Mouse (Mus musculus) hindbrain, postnatal 0 days (tissue): Measurements from ENCODE around the gene Cox4i2. TPM values are rescaled to one million over a fixed set of nuclear protein-coding genes. Genes with fewer than 3 reads are reported as not detected.

Experiments used
- ATAC-seq: fragments of 200-750 bp; cut with Nextera tagmentation; 2 replicates; pipeline ENCODE4 v1.8.0; 2017; ENCODE audit warnings: mild to moderate bottlenecking, moderate TSS enrichment, moderate library complexity
- DNase-seq: peaks from one replicate; pipeline ENCODE4 v3.0.0-alpha.2; 2015; ENCODE audit warnings: low spot score
- H3K27ac ChIP-seq: fragments of 300-500 bp; sonication (generic); 2 replicates; pipeline ENCODE4 v1.5.1; 2014; ENCODE audit warnings: mild to moderate bottlenecking
- H3K27me3 ChIP-seq: fragments of 300-500 bp; sonication (generic); 2 replicates; pipeline ENCODE4 v1.6.1; 2014; ENCODE audit warnings: low read length, mixed read lengths; ENCODE audit not compliant: insufficient read depth
- H3K36me3 ChIP-seq: fragments of 300-500 bp; sonication (generic); 2 replicates; pipeline ENCODE4 v1.6.1; 2014; ENCODE audit warnings: low read length, mixed read lengths; ENCODE audit not compliant: insufficient read depth
- H3K4me1 ChIP-seq: fragments of 300-500 bp; sonication (generic); 2 replicates; pipeline ENCODE4 v1.6.1; 2014; ENCODE audit warnings: antibody characterized with exemption, low read length, mixed read lengths; ENCODE audit not compliant: insufficient read depth
- H3K4me2 ChIP-seq: fragments of 300-500 bp; sonication (generic); 2 replicates; pipeline ENCODE4 v1.6.1; 2014; ENCODE audit warnings: low read depth, mild to moderate bottlenecking, low read length, moderate library complexity, mixed read lengths
- H3K4me3 ChIP-seq: fragments of 300-500 bp; sonication (generic); 2 replicates; pipeline ENCODE4 v1.5.1; 2014; ENCODE audit warnings: low read length
- H3K9ac ChIP-seq: fragments of 300-500 bp; sonication (generic); replicated peaks from 2 replicates; pipeline ENCODE4 v1.6.1; 2014; ENCODE audit warnings: mild to moderate bottlenecking, low read length, moderate library complexity, mixed read lengths
- H3K9me3 ChIP-seq: fragments of 300-500 bp; sonication (generic); 2 replicates; pipeline ENCODE4 v1.6.1; 2016; ENCODE audit warnings: low read length, mixed read lengths
- CTCF ChIP-seq: IDR thresholded peaks from 2 replicates; pipeline ENCODE4 v1.5.1; 2016; ENCODE audit warnings: antibody characterized with exemption, control low read depth, low read depth
- WGBS: fragments of 180-500 bp; shearing (Covaris S2); extraction: QIAGEN DNeasy Blood & Tissue Kit; methylation state at CpG from one replicate; pipeline ENCODE4 v1.1.7; 2014; 5-methylcytosine and 5-hydroxymethylcytosine counted together
- polyA plus RNA-seq: library from polyadenylated mRNA; unstranded; fragments of >200 nt; fragmentation: Nextera tagmentation; extraction: Ambion mirVana; gene quantifications from 2 replicates; pipeline ENCODE4 v1.2.1, GENCODE M21; 2015
- total RNA-seq: library from RNA; depleted of rRNA; stranded (reverse); fragments of >200 nt; gene quantifications from 2 replicates; pipeline ENCODE4 v1.2.3, GENCODE M21; 2014

The Cox4i2 gene
- total and polyA plus RNA-seq, 2 experiments from 2014 or later = 2.1 to 4.8 TPM

DNA sequence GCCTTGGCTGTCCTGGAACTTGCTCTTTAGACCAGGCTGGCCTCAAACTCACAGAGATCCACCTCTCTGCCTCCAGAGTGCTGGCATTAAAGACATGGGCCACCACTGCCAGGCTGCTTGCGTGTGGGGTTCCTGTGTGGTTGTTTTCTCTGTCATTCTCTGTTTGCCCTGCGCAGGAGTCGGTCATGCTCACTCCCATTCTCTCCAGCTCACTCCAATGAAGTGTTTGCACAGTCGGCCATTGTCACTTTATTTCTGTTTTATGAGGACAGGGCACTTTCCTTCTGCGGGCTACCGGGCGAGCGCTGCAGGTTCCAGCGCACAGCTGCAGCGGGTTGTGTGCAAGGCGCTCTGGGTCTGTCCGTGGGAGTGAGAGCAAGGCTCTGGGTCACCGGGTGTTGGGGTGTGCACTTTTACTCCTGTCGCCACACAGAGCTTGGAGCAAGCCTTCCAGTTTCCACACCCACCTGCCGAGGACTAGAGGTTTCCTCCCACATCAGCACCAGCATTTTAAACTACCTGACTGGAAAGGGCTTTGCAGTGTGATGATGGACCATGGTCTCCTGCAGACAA lies 28.7 kb upstream of the Cox4i2 start:
- Histone ChIP-seq H3K27me3 (no peaks in the 10 kb centered on the region), H3K9ac (no peak overlapping the region), H3K4me2 (no peak overlapping the region), H3K36me3 (no peaks in the 10 kb centered on the region), H3K27ac (no peak overlapping the region), H3K4me1 (peaks cover 10% of the 10 kb centered on the region; the same call in 1 of the 2 replicates), H3K4me3 (no peak overlapping the region), H3K9me3 (no peaks in the 10 kb centered on the region)
- ATAC-seq (no peak), DNase-seq (no peak)
- no peak for TF ChIP-seq CTCF
- WGBS = 65% methylated on average over 15 of the region's 15 CpGs

- Histone ChIP-seq H3K4me2 (no peak overlapping the region), H3K36me3 (no peaks in the 10 kb centered on the region), H3K27ac (no peak overlapping the region), H3K9ac (no peak overlapping the region), H3K4me1 (peaks cover 10% of the 10 kb centered on the region; the same call in 1 of the 2 replicates), H3K27me3 (no peaks in the 10 kb centered on the region), H3K4me3 (no peak overlapping the region), H3K9me3 (no peaks in the 10 kb centered on the region)
- 87% methylated on average over 6 of the region's 6 CpGs for WGBS
- ATAC-seq (no peak), DNase-seq (no peak)
- TF ChIP-seq CTCF = no peak
These were observed 27.8 kb upstream of the Cox4i2 start for GRCm38 (mm10) chr2:152726213-152726612.

- Histone ChIP-seq H3K27ac (no peak overlapping the region), H3K27me3 (no peaks in the 10 kb centered on the region), H3K4me2 (no peak overlapping the region), H3K4me1 (peaks cover 10% of the 10 kb centered on the region; the same call in 1 of the 2 replicates), H3K36me3 (no peaks in the 10 kb centered on the region), H3K4me3 (no peak overlapping the region), H3K9me3 (no peaks in the 10 kb centered on the region), H3K9ac (no peak overlapping the region)
- ATAC-seq = no peak
- 73% methylated on average over 6 of the region's 6 CpGs for WGBS
- TF ChIP-seq CTCF = no peak
- no peak for DNase-seq
These were observed 27.1 kb upstream of the Cox4i2 start for GRCm38 (mm10) chr2:152726751-152727335.

DNA sequence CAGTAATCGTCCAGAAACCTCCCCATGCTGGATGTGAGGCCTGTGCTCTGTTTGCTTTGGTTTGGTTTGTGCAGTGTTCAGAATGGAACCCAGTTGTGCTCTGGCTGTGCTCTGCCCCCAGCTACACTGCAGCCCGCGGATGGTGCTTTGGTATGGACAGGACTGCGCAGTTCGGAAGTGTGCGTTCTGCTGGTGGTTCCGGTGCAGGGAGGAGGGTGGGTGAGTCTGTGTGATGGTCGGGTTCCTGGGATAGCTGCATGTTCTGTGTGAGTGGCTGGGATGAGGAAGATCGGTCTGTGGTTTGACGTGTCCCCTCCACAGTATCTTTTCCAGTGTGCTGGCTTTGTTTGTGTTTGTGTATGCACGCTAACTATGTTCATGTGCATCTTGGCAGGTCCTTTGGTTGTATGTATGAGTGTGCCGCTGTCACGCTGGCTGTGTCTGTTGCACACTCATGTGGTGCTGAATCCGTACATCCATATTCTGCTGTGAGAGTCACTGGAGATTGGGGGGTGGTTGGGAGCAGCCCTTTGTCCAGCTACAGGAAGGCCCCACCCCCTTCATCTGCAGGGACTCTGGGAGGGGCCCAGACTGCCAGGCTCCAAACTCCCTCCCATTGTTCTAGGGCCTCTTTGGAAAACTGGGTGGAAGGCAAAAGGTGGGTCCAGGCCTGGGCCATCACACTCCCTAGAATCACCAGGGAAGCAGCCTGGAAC lies 26.0 kb upstream of the Cox4i2 start:
- no peak overlapping the region for H3K4me3 ChIP-seq
- peak overlapping the region; percentile 32; the same call in 1 of the 2 replicates for H3K27ac ChIP-seq
- no peaks in the 10 kb centered on the region for H3K9me3 ChIP-seq
- WGBS = 69% methylated on average over 14 of the region's 14 CpGs
- no peak overlapping the region for H3K9ac ChIP-seq
- no peak for ATAC-seq
- DNase-seq = no peak
- H3K36me3 ChIP-seq = no peaks in the 10 kb centered on the region
- no peak for TF ChIP-seq CTCF
- no peaks in the 10 kb centered on the region for H3K27me3 ChIP-seq
- H3K4me1 ChIP-seq = peaks cover 10% of the 10 kb centered on the region; the same call in 1 of the 2 replicates
- no peak overlapping the region for H3K4me2 ChIP-seq

DNA sequence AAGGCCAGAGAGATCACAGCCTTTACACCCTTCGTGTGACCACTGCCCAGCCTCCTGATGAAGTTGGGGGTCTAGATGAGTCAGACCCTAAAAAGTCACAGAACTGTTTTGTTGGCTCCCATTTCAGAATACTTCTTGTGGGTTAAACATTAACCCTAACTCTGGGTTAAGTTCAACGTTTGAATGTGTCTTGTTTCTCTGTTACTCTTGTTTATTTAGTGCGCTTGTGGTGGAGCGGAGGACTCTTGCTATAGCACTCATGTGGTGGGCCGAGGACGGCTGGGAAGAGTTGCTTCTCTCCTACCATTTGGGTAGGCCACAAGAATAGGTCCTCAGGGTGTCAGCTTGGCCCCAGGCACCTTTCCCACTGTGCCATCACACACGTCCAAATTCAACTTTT lies 25.4 kb upstream of the Cox4i2 start:
- Histone ChIP-seq H3K4me1 (peaks cover 10% of the 10 kb centered on the region; the same call in 1 of the 2 replicates), H3K9ac (no peak overlapping the region), H3K36me3 (no peaks in the 10 kb centered on the region), H3K27me3 (no peaks in the 10 kb centered on the region), H3K4me3 (no peak overlapping the region), H3K27ac (no peak overlapping the region), H3K9me3 (no peaks in the 10 kb centered on the region), H3K4me2 (no peak overlapping the region)
- ATAC-seq (no peak), DNase-seq (no peak)
- TF ChIP-seq CTCF = no peak
- 84% methylated on average over 7 of the region's 7 CpGs for whole genome bisulfite sequencing

GRCm38 (mm10) chr2:152729013-152729635 lies 24.8 kb upstream of the Cox4i2 start:
- no peak for DNase-seq
- H3K4me3 ChIP-seq = no peak overlapping the region
- no peaks in the 10 kb centered on the region for H3K27me3 ChIP-seq
- no peak overlapping the region for H3K9ac ChIP-seq
- no peak for TF ChIP-seq CTCF
- ATAC-seq = no peak
- WGBS = 57% methylated on average over 8 of the region's 8 CpGs
- H3K36me3 ChIP-seq = no peaks in the 10 kb centered on the region
- H3K27ac ChIP-seq = peak overlapping the region; percentile 63; the same call in 1 of the 2 replicates
- peaks cover 7% of the 10 kb centered on the region; the same call in 1 of the 2 replicates for H3K4me1 ChIP-seq
- no peaks in the 10 kb centered on the region for H3K9me3 ChIP-seq
- no peak overlapping the region for H3K4me2 ChIP-seq
